Mouse (Mus musculus): Measurements from ENCODE around the gene Rfx4. TPM values are rescaled to one million over a fixed set of nuclear protein-coding genes. Genes with fewer than 3 reads are reported as not detected.

The Rfx4 gene
- total and polyA plus RNA-seq, 2 experiments, result 1.8 to 5.1 TPM

DNA sequence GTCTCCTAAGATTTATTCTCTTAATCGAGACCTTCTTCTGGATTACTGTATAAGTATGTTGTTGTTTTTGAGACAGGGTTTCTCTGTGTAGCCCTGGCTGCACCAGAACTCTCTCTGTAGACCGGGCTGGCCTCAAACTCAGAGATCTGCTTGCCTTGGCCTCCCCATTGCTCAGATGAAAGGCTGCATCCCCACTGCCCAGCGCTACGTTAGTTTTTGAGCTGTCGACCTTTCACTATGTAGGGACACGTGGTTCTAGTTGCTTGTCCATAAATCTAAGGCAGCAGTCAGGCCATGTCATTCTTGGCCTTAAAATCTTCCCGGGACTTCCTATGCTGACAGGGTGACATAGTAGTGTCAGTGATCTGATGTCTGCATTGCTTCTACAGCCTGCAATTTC, 170.5 kb downstream of the Rfx4 start:
- WGBS, result 88% methylated on average over 7 of the region's 7 CpGs
- H3K27ac ChIP-seq (replicated peaks; ENCODE audit: insufficient read depth, low read depth, low read length), result no peak overlapping the region
- peaks cover 18% of the 10 kb centered on the region; the same call in 1 of the 2 replicates for H3K79me2 ChIP-seq (ENCODE audit: control insufficient read depth, insufficient read depth, low read length)
- no peak for DNase-seq (ENCODE audit: extremely low read depth, low read depth, low spot score)
- no peak overlapping the region for H3K9ac ChIP-seq (ENCODE audit: low read depth, low read length)
- no peak for TF ChIP-seq POLR2A (IDR thresholded peaks at IDR 0.05; ENCODE audit: extremely low read depth, insufficient read depth, low read length)
- TF ChIP-seq CTCF (IDR thresholded peaks at IDR 0.05; ENCODE audit: low read depth, low read length), result no peak
- no peak overlapping the region for H3K4me3 ChIP-seq (ENCODE audit: insufficient read depth, low read depth, low read length)
- H3K27me3 ChIP-seq (ENCODE audit: control insufficient read depth, insufficient read depth, low read length), result no peaks in the 10 kb centered on the region
- H3K4me1 ChIP-seq (ENCODE audit: control insufficient read depth, insufficient read depth, low read length), result peaks cover 5% of the 10 kb centered on the region; the same call in 1 of the 2 replicates
- peaks cover 11% of the 10 kb centered on the region; the same call in 1 of the 2 replicates for H3K36me3 ChIP-seq (ENCODE audit: control insufficient read depth, insufficient read depth, low read length)

DNA sequence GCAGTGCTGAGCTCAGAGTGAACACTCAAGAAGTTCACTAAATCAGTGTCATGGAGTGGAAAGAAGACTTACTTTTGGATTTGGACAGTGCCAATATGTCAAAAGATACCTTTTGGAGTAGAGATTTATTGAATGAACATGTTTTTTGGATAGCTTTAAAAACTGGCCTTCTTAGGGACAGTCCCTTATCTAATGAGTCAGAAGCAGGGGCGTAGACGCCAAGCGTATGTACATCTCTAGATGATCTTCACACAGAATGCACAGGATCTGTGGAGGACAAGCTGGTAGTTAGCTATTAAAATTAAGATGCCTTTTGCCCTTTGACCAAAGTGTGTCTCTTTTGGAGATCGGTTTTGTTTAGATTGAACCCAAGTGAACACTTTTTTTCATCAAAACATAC, 171.0 kb downstream of the Rfx4 start:
- Histone ChIP-seq H3K36me3 (ENCODE audit: control insufficient read depth, insufficient read depth, low read length) (peaks cover 11% of the 10 kb centered on the region; the same call in 1 of the 2 replicates), H3K79me2 (ENCODE audit: control insufficient read depth, insufficient read depth, low read length) (peaks cover 18% of the 10 kb centered on the region; the same call in 1 of the 2 replicates), H3K4me1 (ENCODE audit: control insufficient read depth, insufficient read depth, low read length) (peaks cover 5% of the 10 kb centered on the region; the same call in 1 of the 2 replicates), H3K4me3 (ENCODE audit: insufficient read depth, low read depth, low read length) (no peak overlapping the region), H3K27me3 (ENCODE audit: control insufficient read depth, insufficient read depth, low read length) (no peaks in the 10 kb centered on the region), H3K27ac (replicated peaks; ENCODE audit: insufficient read depth, low read depth, low read length) (no peak overlapping the region), H3K9ac (ENCODE audit: low read depth, low read length) (no peak overlapping the region)
- 66% methylated on average over 4 of the region's 4 CpGs for WGBS
- no peak for TF ChIP-seq CTCF (IDR thresholded peaks at IDR 0.05; ENCODE audit: low read depth, low read length)
- TF ChIP-seq POLR2A (IDR thresholded peaks at IDR 0.05; ENCODE audit: extremely low read depth, insufficient read depth, low read length), result no peak
- DNase-seq (ENCODE audit: extremely low read depth, low read depth, low spot score), result peak; percentile 41

DNA sequence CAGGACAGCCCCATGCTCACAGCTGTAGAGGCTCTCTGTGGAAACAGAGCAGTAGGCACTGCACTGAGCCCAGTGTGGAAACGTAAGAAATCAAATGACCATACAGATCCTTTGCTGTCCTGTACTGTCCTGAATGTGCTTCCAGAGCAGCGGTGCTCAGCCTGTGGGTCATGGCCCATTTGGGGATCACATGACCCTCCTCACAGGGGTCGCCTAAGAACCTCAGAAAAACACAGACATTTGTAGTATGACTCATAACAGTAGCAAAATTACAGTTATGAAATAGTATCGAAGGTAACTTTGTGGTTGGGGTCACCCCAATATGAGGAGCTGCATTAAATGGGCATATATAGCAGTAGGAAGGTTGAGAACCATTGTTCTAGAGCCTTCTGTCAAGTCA, 172.6 kb downstream of the Rfx4 start:
- Histone ChIP-seq H3K4me3 (ENCODE audit: insufficient read depth, low read depth, low read length) (no peak overlapping the region), H3K27ac (replicated peaks; ENCODE audit: insufficient read depth, low read depth, low read length) (no peak overlapping the region), H3K4me1 (ENCODE audit: control insufficient read depth, insufficient read depth, low read length) (peaks cover 5% of the 10 kb centered on the region; the same call in 1 of the 2 replicates), H3K27me3 (ENCODE audit: control insufficient read depth, insufficient read depth, low read length) (no peaks in the 10 kb centered on the region), H3K9ac (ENCODE audit: low read depth, low read length) (no peak overlapping the region), H3K79me2 (ENCODE audit: control insufficient read depth, insufficient read depth, low read length) (peaks cover 17% of the 10 kb centered on the region; the same call in 1 of the 2 replicates), H3K36me3 (ENCODE audit: control insufficient read depth, insufficient read depth, low read length) (peaks cover 11% of the 10 kb centered on the region; the same call in 1 of the 2 replicates)
- TF ChIP-seq POLR2A (IDR thresholded peaks at IDR 0.05; ENCODE audit: extremely low read depth, insufficient read depth, low read length) (no peak), CTCF (IDR thresholded peaks at IDR 0.05; ENCODE audit: low read depth, low read length) (no peak)
- no peak for DNase-seq (ENCODE audit: extremely low read depth, low read depth, low spot score)
- 94% methylated on average over 4 of the region's 4 CpGs for WGBS

DNA sequence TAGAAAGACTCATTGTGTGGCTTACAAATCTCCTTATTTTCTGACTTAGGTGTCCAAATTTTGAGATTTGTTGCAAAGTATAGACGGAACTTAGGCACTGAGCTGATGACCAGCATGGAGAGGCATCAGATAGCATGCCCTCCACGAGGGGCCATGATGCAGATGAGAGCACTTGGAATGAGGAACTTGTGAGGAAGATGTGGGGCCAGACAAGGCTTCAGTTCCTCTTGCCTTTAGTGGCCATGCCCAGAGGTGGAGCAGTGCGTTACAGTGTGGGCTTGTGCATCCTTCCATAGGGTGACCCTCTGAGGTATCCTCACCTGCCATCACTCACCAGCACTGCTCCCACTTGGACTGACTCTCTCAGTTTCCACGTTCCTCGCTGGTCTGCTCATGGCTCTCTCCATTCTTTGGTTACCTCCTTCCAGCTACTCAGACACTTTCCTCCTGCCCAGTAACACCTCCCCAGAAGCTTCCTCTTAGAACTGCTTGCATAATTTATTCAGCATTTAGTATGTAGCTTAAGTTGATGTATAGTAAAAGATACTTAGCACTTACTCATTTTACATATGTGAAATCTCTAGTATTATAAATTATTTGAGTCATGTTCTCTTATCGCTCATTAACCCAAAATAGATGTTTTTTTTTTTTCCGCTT, 179.8 kb downstream of the Rfx4 start:
- DNase-seq (ENCODE audit: extremely low read depth, low read depth, low spot score), result no peak
- no peaks in the 10 kb centered on the region for H3K27me3 ChIP-seq (ENCODE audit: control insufficient read depth, insufficient read depth, low read length)
- no peaks in the 10 kb centered on the region for H3K4me1 ChIP-seq (ENCODE audit: control insufficient read depth, insufficient read depth, low read length)
- TF ChIP-seq CTCF (IDR thresholded peaks at IDR 0.05; ENCODE audit: low read depth, low read length) (no peak), POLR2A (IDR thresholded peaks at IDR 0.05; ENCODE audit: extremely low read depth, insufficient read depth, low read length) (no peak)
- 92% methylated on average over 7 of the region's 7 CpGs for WGBS
- peaks cover 8% of the 10 kb centered on the region; the same call in 1 of the 2 replicates for H3K79me2 ChIP-seq (ENCODE audit: control insufficient read depth, insufficient read depth, low read length)
- peaks cover 3% of the 10 kb centered on the region; the same call in 1 of the 2 replicates for H3K36me3 ChIP-seq (ENCODE audit: control insufficient read depth, insufficient read depth, low read length)
- H3K9ac ChIP-seq (ENCODE audit: low read depth, low read length), result no peak overlapping the region
- H3K4me3 ChIP-seq (ENCODE audit: insufficient read depth, low read depth, low read length), result no peak overlapping the region
- H3K27ac ChIP-seq (replicated peaks; ENCODE audit: insufficient read depth, low read depth, low read length), result no peak overlapping the region

DNA sequence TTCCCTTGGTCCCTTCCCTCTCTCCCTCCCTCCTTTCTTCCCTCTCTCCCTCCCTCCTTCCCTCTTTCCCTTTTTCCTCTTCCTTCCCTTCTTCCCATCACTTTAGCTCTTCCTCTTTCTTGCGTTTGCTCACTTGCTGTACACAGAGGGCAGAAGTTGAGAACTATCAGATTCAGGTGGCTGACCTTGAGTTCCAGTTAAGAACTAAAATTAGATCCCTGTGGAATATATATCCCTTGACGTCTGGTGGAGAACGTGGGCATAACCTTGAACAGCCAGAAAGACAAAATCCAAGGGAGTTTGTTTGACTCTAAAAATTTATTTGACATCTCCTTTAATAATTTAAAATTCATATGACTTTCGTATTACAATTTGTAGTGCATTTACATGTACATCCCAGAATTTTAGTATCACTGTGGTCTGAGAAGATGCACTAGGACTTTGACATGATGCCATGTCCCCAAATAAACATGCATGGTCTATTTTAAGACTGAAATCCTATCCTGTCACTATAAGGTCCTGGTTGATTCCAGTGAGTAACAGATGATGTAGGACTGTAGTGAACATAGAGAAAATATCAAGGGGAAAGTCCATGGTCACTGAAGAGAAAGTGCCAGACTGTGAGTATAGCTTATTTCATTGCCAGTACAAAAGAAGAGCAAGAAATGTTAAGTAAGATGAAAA, 181.1 kb downstream of the Rfx4 start:
- no peaks in the 10 kb centered on the region for H3K4me1 ChIP-seq (ENCODE audit: control insufficient read depth, insufficient read depth, low read length)
- DNase-seq (ENCODE audit: extremely low read depth, low read depth, low spot score), result no peak
- no peak for TF ChIP-seq CTCF (IDR thresholded peaks at IDR 0.05; ENCODE audit: low read depth, low read length)
- no peak for TF ChIP-seq POLR2A (IDR thresholded peaks at IDR 0.05; ENCODE audit: extremely low read depth, insufficient read depth, low read length)
- H3K27ac ChIP-seq (replicated peaks; ENCODE audit: insufficient read depth, low read depth, low read length), result no peak overlapping the region
- peaks cover 4% of the 10 kb centered on the region; the same call in 1 of the 2 replicates for H3K79me2 ChIP-seq (ENCODE audit: control insufficient read depth, insufficient read depth, low read length)
- no peak overlapping the region for H3K4me3 ChIP-seq (ENCODE audit: insufficient read depth, low read depth, low read length)
- no peaks in the 10 kb centered on the region for H3K27me3 ChIP-seq (ENCODE audit: control insufficient read depth, insufficient read depth, low read length)
- 75% methylated on average over 4 of the region's 4 CpGs for WGBS
- H3K9ac ChIP-seq (ENCODE audit: low read depth, low read length), result no peak overlapping the region
- peaks cover 4% of the 10 kb centered on the region; the same call in 1 of the 2 replicates for H3K36me3 ChIP-seq (ENCODE audit: control insufficient read depth, insufficient read depth, low read length)

All from liver, adult 2 months (tissue).